Mouse (Mus musculus) mature B cell (primary cell): Measurements from ENCODE around the gene Fam124b.

Source experiments
- in situ Hi-C: fragments of 300-500 bp; cut with MboI; formaldehyde crosslinking; loops from 2 replicates; pipeline ENCODE4 v1.14.3; 2019

Fam124b gene

GRCm38 (mm10) chr1:80177651-80178382 lies 40.5 kb downstream of the Fam124b start:
- in situ Hi-C loops = no loop called here

- in situ Hi-C loops = no loop called here
Observed at GRCm38 (mm10) chr1:80167706-80168105, 50.6 kb downstream of the Fam124b start.

GRCm38 (mm10) chr1:80166577-80166976 lies 51.7 kb downstream of the Fam124b start:
- in situ Hi-C loops = no loop called here

- in situ Hi-C loops = no loop called here
Observed at GRCm38 (mm10) chr1:80165391-80165790, 52.9 kb downstream of the Fam124b start.

- in situ Hi-C loops = no loop called here
Observed at GRCm38 (mm10) chr1:80162943-80163342, 55.3 kb downstream of the Fam124b start.

GRCm38 (mm10) chr1:80159586-80159985 lies 58.7 kb downstream of the Fam124b start:
- in situ Hi-C loops = no loop called here

- in situ Hi-C loops = no loop called here
Observed at GRCm38 (mm10) chr1:80154902-80155301, 63.4 kb downstream of the Fam124b start.

GRCm38 (mm10) chr1:80153125-80153716 lies 65.1 kb downstream of the Fam124b start:
- in situ Hi-C loops = no loop called here

GRCm38 (mm10) chr1:80150681-80151080 lies 67.6 kb downstream of the Fam124b start:
- in situ Hi-C loops = no loop called here
